8 mouse cellular contexts compared by ENCODE assay signal in genomic region chr2:127143158-127144063, GRCm38 (mm10). TPM values are rescaled to one million over a fixed set of nuclear protein-coding genes. Genes with fewer than 3 reads are reported as not detected.
DNase-seq lines count a peak whose midpoint lies in the region; ATAC-seq and TF ChIP-seq lines count a peak whose summit lies in the region.

Gene Itpripl1 (minus strand): TSS chr2:127143442.

- TF ChIP-seq CTCF in MEL (IDR thresholded peaks at IDR 0.05 in 2 of 3, conservative IDR thresholded peaks at IDR 0.05 in 1 of 3; ENCODE audit: control insufficient read depth in 1 of 3, insufficient read depth in 1 of 3, low read depth in 2 of 3, low read length in 3 of 3, poor library complexity in 1 of 3, severe bottlenecking in 1 of 3) = no peak
- TF ChIP-seq CTCF in layer of hippocampus, adult 2 months (conservative IDR thresholded peaks at IDR 0.05) = no peak

- intact Hi-C loops in heart, postnatal 36 days (cut with DNase I) = no loop called here

- H3K9ac ChIP-seq in MEL (ENCODE audit: control insufficient read depth, low read depth, low read length, poor library complexity, severe bottlenecking) = peak within 1 kb of the TSS; percentile 88
- peak within 1 kb of the TSS; percentile 76 for H3K9ac ChIP-seq in forebrain, embryonic 14.5 days (ENCODE audit: low read length)

- no peaks in the 10 kb centered on the region for H3K27me3 ChIP-seq in MEL (ENCODE audit: control insufficient read depth in 1 of 2, insufficient read depth in 2 of 2, low read length in 2 of 2)
- H3K27me3 ChIP-seq in forebrain, embryonic 14.5 days (replicated peaks; ENCODE audit: control insufficient read depth, insufficient read depth, low read length) = no peaks in the 10 kb centered on the region

- TF ChIP-seq POLR2A in MEL (IDR thresholded peaks at IDR 0.05; ENCODE audit: control insufficient read depth in 1 of 2, insufficient read depth in 1 of 2, low read depth in 1 of 2, low read length in 2 of 2, poor library complexity in 1 of 2) = peak; percentile 79 to 93

- TF ChIP-seq EP300 in MEL (IDR thresholded peaks at IDR 0.05; ENCODE audit: low read depth in 1 of 2, low read length in 2 of 2) = no peak

- WGBS in forebrain, embryonic 14.5 days = 3% methylated on average over 31 of the region's 31 CpGs

- peak within 1 kb of the TSS; percentile 56 for H3K4me2 ChIP-seq in forebrain, embryonic 14.5 days (ENCODE audit: low read length)

- H3K79me2 ChIP-seq in MEL (ENCODE audit: control insufficient read depth, insufficient read depth, low read length, poor library complexity) = peaks cover 14% of the 10 kb centered on the region

- peak; percentile 96 for ATAC-seq in forebrain, embryonic 14.5 days

- no peak for TF ChIP-seq RAD21 in MEL (IDR thresholded peaks at IDR 0.05; ENCODE audit: low read depth, low read length)

- peaks cover 0 to 6% of the 10 kb centered on the region in 2 experiments; a peak in 2 of 4 replicates for H3K36me3 ChIP-seq in MEL (ENCODE audit: control insufficient read depth in 1 of 2, insufficient read depth in 2 of 2, low read length in 2 of 2)
- 0 out of 2 replicates have a peak, but pooled peaks cover 10% of the 10 kb centered on the region for H3K36me3 ChIP-seq in forebrain, embryonic 14.5 days (ENCODE audit: control insufficient read depth, insufficient read depth, low read length)

- peaks cover 2 to 18% of the 10 kb centered on the region in 2 experiments; a peak in 3 of 4 replicates for H3K4me1 ChIP-seq in MEL (ENCODE audit: control insufficient read depth in 1 of 2, insufficient read depth in 2 of 2, low read length in 2 of 2)
- H3K4me1 ChIP-seq in forebrain, embryonic 14.5 days (ENCODE audit: control insufficient read depth, insufficient read depth, low read length) = 0 out of 2 replicates have a peak, but pooled peaks cover 10% of the 10 kb centered on the region

- H3K27ac ChIP-seq in MEL (ENCODE audit: control insufficient read depth, low read depth, low read length) = peak within 1 kb of the TSS; percentile 33
- no peak within 1 kb of the TSS for H3K27ac ChIP-seq in forebrain, embryonic 14.5 days (ENCODE audit: low read depth, low read length)
- peak within 1 kb of the TSS; percentile 53; the same call in 1 of the 2 replicates for H3K27ac ChIP-seq in layer of hippocampus, adult 2 months

- peak; percentile 91 for DNase-seq in MEL (ENCODE audit: low read depth, low spot score)
- peak; percentile 83 for DNase-seq in c-Kit-negative CD71-positive TER-119-positive erythroid progenitor cells, embryonic 14.5 days (ENCODE audit: low read depth, low spot score)
- peak; percentile 75 for DNase-seq in forebrain, embryonic 14.5 days (ENCODE audit: low spot score)
- DNase-seq in heart, postnatal 36 days = peak; percentile 88
- DNase-seq in layer of hippocampus, adult 2 months (ENCODE audit: low spot score in 2 of 2) = peak; percentile 22 to 26
- peak; percentile 82 for DNase-seq in lung, postnatal 14 days
- peak; percentile 52 for DNase-seq in ovary, postnatal 14 days (ENCODE audit: low spot score)
- DNase-seq in urinary bladder, adult 18-20 months (ENCODE audit: low spot score in 2 of 2) = peak; percentile 78 to 87

- H3K4me3 ChIP-seq in MEL (ENCODE audit: control insufficient read depth in 1 of 2, insufficient read depth in 1 of 2, low read depth in 2 of 2, low read length in 2 of 2) = peak within 1 kb of the TSS; percentile 78 to 83
- peak within 1 kb of the TSS; percentile 50 for H3K4me3 ChIP-seq in forebrain, embryonic 14.5 days (ENCODE audit: low read depth, low read length)
- H3K4me3 ChIP-seq in layer of hippocampus, adult 2 months = peak within 1 kb of the TSS; percentile 68

- H3K9me3 ChIP-seq in MEL (replicated peaks; ENCODE audit: insufficient read depth, low read length) = no peaks in the 10 kb centered on the region
- H3K9me3 ChIP-seq in forebrain, embryonic 14.5 days (replicated peaks; ENCODE audit: control insufficient read depth, low read length) = no peaks in the 10 kb centered on the region

TF ChIP-seq in MEL, 35 proteins besides CTCF, POLR2A, EP300 and RAD21:
- TF ChIP-seq SIN3A (IDR thresholded peaks at IDR 0.05; ENCODE audit: low read length) (peak; percentile 90), MYC (IDR thresholded peaks at IDR 0.05; ENCODE audit: low read depth, low read length) (peak; percentile 71; the same call in 1 of the 2 replicates), SMC3 (IDR thresholded peaks at IDR 0.05; ENCODE audit: low read depth, low read length) (no peak), RCOR1 (IDR thresholded peaks at IDR 0.05; ENCODE audit: low read depth, low read length) (no peak), TBP (IDR thresholded peaks at IDR 0.05; ENCODE audit: low read depth, low read length) (0 out of 2 replicates have a peak, but pooled peaks have one; percentile 30), MAFK (IDR thresholded peaks at IDR 0.05; ENCODE audit: borderline replicate concordance, low read depth, low read length) (no peak), ETS1 (IDR thresholded peaks at IDR 0.05; ENCODE audit: low read depth, low read length) (0 out of 2 replicates have a peak, but pooled peaks have one; percentile 21), NELFE (IDR thresholded peaks at IDR 0.05; ENCODE audit: low read depth, low read length) (peak; percentile 84), POLR2AphosphoS2 (IDR thresholded peaks at IDR 0.05; ENCODE audit: low read length) (peak; percentile 73; the same call in 1 of the 2 replicates), MAZ (IDR thresholded peaks at IDR 0.05; ENCODE audit: low read depth, low read length) (peak; percentile 94), MXI1 (IDR thresholded peaks at IDR 0.05; ENCODE audit: low read depth, low read length) (peak; percentile 92), JUND (IDR thresholded peaks at IDR 0.05; ENCODE audit: low read depth, low read length) (no peak), ZMIZ1 (IDR thresholded peaks at IDR 0.05; ENCODE audit: low read depth, low read length) (peak; percentile 69; the same call in 1 of the 2 replicates), ZKSCAN1 (IDR thresholded peaks at IDR 0.05; ENCODE audit: low read depth, low read length) (no peak), MAX (IDR thresholded peaks at IDR 0.05; ENCODE audit: low read length) (peak; percentile 82), E2F4 (IDR thresholded peaks at IDR 0.05; ENCODE audit: borderline replicate concordance, low read depth, low read length) (no peak; the same call in 1 of the 2 replicates), HCFC1 (IDR thresholded peaks at IDR 0.05; ENCODE audit: low read depth, low read length) (peak; percentile 50; the same call in 1 of the 2 replicates), TCF12 (IDR thresholded peaks at IDR 0.05; ENCODE audit: low read depth, low read length) (peak; percentile 38; the same call in 1 of the 2 replicates)

RNA-seq across cellular contexts. Expression of gene Itpripl1, which starts in this region (rescaled TPM):
- total RNA-seq in MEL (2012; rRNA removed) = 20.6 and 22.7 TPM in 2 replicates
- 10 to 100 TPM in 1 of 2 experiments, not detected in 1; 27.3 TPM for polyA plus RNA-seq in MEL (2012; ENCODE audit: insufficient read depth in 1 of 2, insufficient read length in 2 of 2, low read depth in 1 of 2, low replicate concordance in 2 of 2, missing spikeins in 1 of 2)
- polyA plus RNA-seq in forebrain, embryonic 14.5 days (2014; fragmentation: Nextera tagmentation; extraction: Ambion mirVana) = 10.4 and 11.4 TPM in 2 replicates
- total RNA-seq in heart, postnatal 36 days (2021) = 10 to 100 TPM; 12.0 to 15.8 TPM
- total RNA-seq in layer of hippocampus, adult 2 months (2021) = 1 to 10 TPM; 2.6 TPM

Comparison
In these comparisons a context has a peak if more than half of its experiments do, and no peak if none do; other contexts are left out.
1. DNase-seq: peak in every context shown above with its lines; median percentile 91 in MEL; 88 in heart, postnatal 36 days; 83 in c-Kit-negative CD71-positive TER-119-positive erythroid progenitor cells, embryonic 14.5 days; 82 in urinary bladder, adult 18-20 months; 82 in lung, postnatal 14 days; 75 in forebrain, embryonic 14.5 days; 52 in ovary, postnatal 14 days; 24 in layer of hippocampus, adult 2 months.